Mouse (Mus musculus) C2C12 (cell line): ENCODE data around the gene Mum1.

Source experiments
- CEBPB ChIP-seq: IDR thresholded peaks from one replicate; pipeline ENCODE4 v1.6.1; 2011; ENCODE audit warnings: low read depth, mild to moderate bottlenecking, control low read depth, moderate library complexity
- CTCF ChIP-seq: IDR thresholded peaks from one replicate; pipeline ENCODE4 v1.5.1; 2011; ENCODE audit not compliant: control insufficient read depth, insufficient read depth, insufficient read length
- FOSL1 ChIP-seq: IDR thresholded peaks from one replicate; pipeline ENCODE4 v1.8.0; 2011; ENCODE audit warnings: mild to moderate bottlenecking, low read length; ENCODE audit not compliant: poor library complexity, insufficient read depth, severe bottlenecking
- MAX ChIP-seq: IDR thresholded peaks from one replicate; pipeline ENCODE4 v1.6.1; 2011; ENCODE audit warnings: mild to moderate bottlenecking, control low read depth
- MYOD1 ChIP-seq: IDR thresholded peaks from one replicate; pipeline ENCODE4 v1.6.1; 2011; ENCODE audit warnings: low read depth; ENCODE audit not compliant: control insufficient read depth, insufficient read length
- MYOG ChIP-seq: IDR thresholded peaks from one replicate; pipeline ENCODE4 v1.6.1; 2011; ENCODE audit not compliant: control insufficient read depth, insufficient read length; ENCODE audit errors: extremely low read depth
- USF1 ChIP-seq: IDR thresholded peaks from one replicate; pipeline ENCODE4 v1.6.1; 2011; ENCODE audit warnings: low read depth, mild to moderate bottlenecking, control low read depth, moderate library complexity

GRCm38 (mm10) chr10:80215048-80215772 lies 11.0 kb upstream of the Mum1 start:
- TF ChIP-seq CTCF (no peak), CEBPB (no peak), MYOD1 (no peak), MAX (no peak), USF1 (no peak), MYOG (no peak), FOSL1 (no peak)
